Mouse (Mus musculus) liver, adult 2 months (tissue): ENCODE data around the gene Srp9. TPM values are rescaled to one million over a fixed set of nuclear protein-coding genes. Genes with fewer than 3 reads are reported as not detected.

Source experiments
- DNase-seq: peaks from one replicate; pipeline ENCODE4 v3.0.0-alpha.2; 2011; ENCODE audit warnings: low read depth, low spot score; ENCODE audit errors: extremely low read depth
- H3K27ac ChIP-seq: fragments of 200-500 bp; replicated peaks from 2 replicates; pipeline ENCODE4 v1.5.1; 2012; ENCODE audit warnings: low read depth, mild to moderate bottlenecking, control low read depth, inconsistent platforms, low read length; ENCODE audit not compliant: insufficient read depth
- H3K27me3 ChIP-seq: fragments of 200-500 bp; 2 replicates; pipeline ENCODE4 v1.6.1; 2012; ENCODE audit warnings: mild to moderate bottlenecking, moderate library complexity, low read length, inconsistent platforms; ENCODE audit not compliant: control insufficient read depth, insufficient read depth
- H3K36me3 ChIP-seq: fragments of 200-500 bp; 2 replicates; pipeline ENCODE4 v1.6.1; 2012; ENCODE audit warnings: low read length, inconsistent platforms; ENCODE audit not compliant: control insufficient read depth, insufficient read depth
- H3K4me1 ChIP-seq: fragments of 200-500 bp; 2 replicates; pipeline ENCODE4 v1.6.1; 2011; ENCODE audit warnings: low read length; ENCODE audit not compliant: control insufficient read depth, insufficient read depth
- H3K4me3 ChIP-seq: fragments of 200-500 bp; 2 replicates; pipeline ENCODE4 v1.5.1; 2011; ENCODE audit warnings: low read depth, mild to moderate bottlenecking, control low read depth, low read length, moderate library complexity; ENCODE audit not compliant: insufficient read depth
- H3K79me2 ChIP-seq: fragments of 200-500 bp; 2 replicates; pipeline ENCODE4 v1.6.1; 2012; ENCODE audit warnings: inconsistent platforms, mild to moderate bottlenecking, low read length, moderate library complexity; ENCODE audit not compliant: control insufficient read depth, insufficient read depth
- H3K9ac ChIP-seq: fragments of 200-500 bp; 2 replicates; pipeline ENCODE4 v1.6.1; 2012; ENCODE audit warnings: low read depth, mild to moderate bottlenecking, control low read depth, inconsistent platforms, low read length
- CTCF ChIP-seq: fragments of 200-500 bp; IDR thresholded peaks from 2 replicates; pipeline ENCODE4 v1.5.1; 2011; ENCODE audit warnings: low read depth, low read length, control low read depth
- POLR2A ChIP-seq: fragments of 200-500 bp; IDR thresholded peaks from 2 replicates; pipeline ENCODE4 v1.6.1; 2011; ENCODE audit warnings: low read length, control low read depth; ENCODE audit not compliant: insufficient read depth; ENCODE audit errors: extremely low read depth
- WGBS: fragments of 180-500 bp; shearing (Covaris S2); methylation state at CpG from one replicate; pipeline ENCODE4 v1.1.7; 2018; 5-methylcytosine and 5-hydroxymethylcytosine counted together
- polyA plus RNA-seq: library from polyadenylated mRNA; depleted of rRNA; stranded (reverse); fragments of >200 nt; gene quantifications from 2 replicates; pipeline ENCODE4 v1.2.3, GENCODE M21; 2012
- total RNA-seq: library from RNA; depleted of rRNA; stranded (reverse); fragments of >200 nt; gene quantifications from 2 replicates; pipeline ENCODE4 v1.2.3, GENCODE M21; 2014

Gene Srp9
- total and polyA plus RNA-seq, 2 experiments, result 47.7 to 110 TPM

- Histone ChIP-seq H3K36me3 (no peaks in the 10 kb centered on the region), H3K4me1 (no peaks in the 10 kb centered on the region), H3K27ac (no peak overlapping the region), H3K27me3 (no peaks in the 10 kb centered on the region), H3K79me2 (no peaks in the 10 kb centered on the region), H3K4me3 (no peak overlapping the region), H3K9ac (no peak overlapping the region)
- 87% methylated on average over 11 of the region's 11 CpGs for WGBS
- no peak for DNase-seq
- TF ChIP-seq CTCF (no peak), POLR2A (no peak)
Observed at GRCm38 (mm10) chr1:182113131-182113530, 11.4 kb upstream of the Srp9 start.

DNA sequence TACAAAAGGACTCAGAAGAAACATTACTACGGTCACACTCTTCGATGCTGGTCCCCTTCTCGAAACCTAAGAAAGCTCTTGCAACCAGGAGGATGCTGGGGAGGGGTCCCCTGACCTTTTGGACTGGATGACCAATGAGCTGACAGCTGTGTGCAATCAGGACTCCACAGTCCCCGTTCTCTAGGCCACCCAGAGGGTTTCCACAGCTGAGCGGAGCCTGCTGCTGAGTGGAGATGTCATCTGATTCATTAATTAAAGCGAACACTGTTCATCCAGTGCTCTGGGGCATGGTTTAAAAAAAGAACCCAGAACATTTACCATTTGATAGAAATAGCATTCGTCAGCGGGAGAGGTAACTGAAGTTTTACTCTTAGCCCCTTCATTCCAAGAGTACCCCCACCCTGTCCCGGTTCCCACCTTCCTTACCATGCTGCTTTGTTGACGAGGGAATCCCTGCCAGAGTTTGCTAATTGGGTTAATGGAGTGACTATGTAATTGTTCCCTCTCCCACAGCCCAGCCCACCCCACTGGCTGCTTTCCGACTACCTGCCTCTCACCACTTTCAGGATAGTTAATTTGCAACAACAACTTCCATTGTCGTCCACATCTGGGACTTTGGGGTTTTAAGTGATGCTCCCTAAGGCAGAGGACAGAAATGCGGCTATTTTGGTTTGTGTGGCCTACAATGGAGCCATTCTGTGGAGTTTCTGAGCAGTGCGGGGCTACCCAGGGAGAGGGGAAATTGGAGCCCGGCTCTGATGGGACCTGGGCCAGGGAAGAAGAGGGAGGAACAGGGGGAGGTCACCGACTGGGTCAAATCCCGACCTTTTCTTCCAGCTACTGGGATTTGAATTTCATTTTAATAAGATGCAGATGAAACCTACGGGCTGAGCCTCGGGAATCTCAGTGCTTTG lies 10.7 kb upstream of the Srp9 start:
- WGBS, result 71% methylated on average over 19 of the region's 19 CpGs
- no peak for DNase-seq
- Histone ChIP-seq H3K9ac (no peak overlapping the region), H3K27ac (no peak overlapping the region), H3K27me3 (no peaks in the 10 kb centered on the region), H3K4me1 (no peaks in the 10 kb centered on the region), H3K79me2 (no peaks in the 10 kb centered on the region), H3K4me3 (no peak overlapping the region), H3K36me3 (no peaks in the 10 kb centered on the region)
- TF ChIP-seq POLR2A, result no peak
- no peak for TF ChIP-seq CTCF

DNA sequence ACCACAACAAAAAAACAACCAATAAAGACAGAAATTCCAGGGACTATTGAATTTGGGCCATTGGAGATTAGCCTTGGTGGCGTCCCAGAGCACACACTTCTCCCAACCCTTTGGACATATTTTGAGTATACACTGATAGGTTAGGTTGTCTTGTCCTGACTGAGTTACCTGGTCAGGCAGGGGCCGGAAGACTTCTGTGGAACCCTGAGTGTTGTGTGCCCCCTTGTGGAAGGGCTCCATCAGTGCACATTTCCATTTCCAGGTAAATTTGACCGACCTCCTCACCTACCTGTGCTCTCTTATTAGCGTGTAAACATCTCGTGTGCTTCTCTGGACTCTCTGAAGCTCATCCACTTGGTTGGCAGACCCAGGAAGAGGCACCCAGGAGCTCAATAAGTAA lies 9.3 kb upstream of the Srp9 start:
- 9% methylated on average over 5 of the region's 5 CpGs for WGBS
- no peaks in the 10 kb centered on the region for H3K27me3 ChIP-seq
- no peaks in the 10 kb centered on the region for H3K4me1 ChIP-seq
- no peak overlapping the region for H3K9ac ChIP-seq
- peak; percentile 35 for DNase-seq
- TF ChIP-seq POLR2A (no peak), CTCF (peak; percentile 85)
- H3K27ac ChIP-seq, result no peak overlapping the region
- no peaks in the 10 kb centered on the region for H3K79me2 ChIP-seq
- H3K36me3 ChIP-seq, result no peaks in the 10 kb centered on the region
- H3K4me3 ChIP-seq, result no peak overlapping the region

DNA sequence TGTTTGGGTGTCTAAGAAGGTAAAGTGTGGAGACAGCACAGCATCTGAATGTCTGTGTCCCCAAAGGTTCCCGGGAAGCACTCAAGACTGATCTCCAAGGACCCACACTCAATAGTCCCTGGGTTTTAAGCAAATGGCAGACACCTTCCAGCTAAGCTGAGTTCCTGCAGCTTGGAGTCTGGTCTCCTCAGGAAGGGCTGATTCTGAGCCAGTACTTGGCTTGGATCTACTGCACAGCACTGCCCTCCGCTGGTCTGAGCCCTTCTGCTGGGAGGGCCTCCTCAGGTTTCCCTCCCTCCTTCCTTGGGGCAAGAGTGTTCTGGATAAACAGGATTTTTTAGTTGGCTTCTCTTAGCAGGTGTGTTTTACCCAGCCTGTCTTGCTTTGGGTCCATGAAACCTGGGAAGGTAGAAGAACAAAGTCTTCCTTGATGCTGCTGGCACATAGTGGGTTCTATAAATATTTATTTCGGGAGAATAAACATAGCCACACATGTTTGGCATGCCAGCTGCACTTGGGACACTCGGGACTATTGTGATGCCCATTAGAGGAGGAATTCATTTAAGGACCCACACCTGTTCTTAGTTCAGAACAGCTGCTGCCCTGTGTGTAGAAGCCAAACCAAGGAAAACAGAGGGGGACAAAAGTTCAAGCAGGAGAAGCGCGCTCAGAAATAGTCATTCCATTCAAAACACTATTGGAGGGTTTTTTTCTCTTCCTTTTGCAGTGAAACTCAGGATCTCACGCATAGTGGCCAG lies 8.7 kb upstream of the Srp9 start:
- peak; percentile 42 for TF ChIP-seq CTCF
- TF ChIP-seq POLR2A, result no peak
- no peaks in the 10 kb centered on the region for H3K79me2 ChIP-seq
- H3K4me1 ChIP-seq, result no peaks in the 10 kb centered on the region
- 48% methylated on average over 7 of the region's 7 CpGs for WGBS
- no peak for DNase-seq
- H3K9ac ChIP-seq, result no peak overlapping the region
- H3K4me3 ChIP-seq, result no peak overlapping the region
- no peaks in the 10 kb centered on the region for H3K27me3 ChIP-seq
- H3K27ac ChIP-seq, result no peak overlapping the region
- no peaks in the 10 kb centered on the region for H3K36me3 ChIP-seq

- H3K4me3 ChIP-seq, result no peak overlapping the region
Observed at GRCm38 (mm10) chr1:182122413-182122812, 2.1 kb upstream of the Srp9 start.

More at GRCm38 (mm10) chr1:182122413-182122812, 2.1 kb upstream of the Srp9 start:
- DNase-seq, result no peak
- Histone ChIP-seq H3K36me3 (no peaks in the 10 kb centered on the region), H3K27me3 (no peaks in the 10 kb centered on the region), H3K4me1 (peaks cover 12% of the 10 kb centered on the region; the same call in 1 of the 2 replicates), H3K79me2 (peaks cover 17% of the 10 kb centered on the region), H3K27ac (no peak overlapping the region), H3K9ac (no peak overlapping the region)
- TF ChIP-seq CTCF (no peak), POLR2A (no peak)
- 80% methylated on average over 4 of the region's 4 CpGs for WGBS
